Comparison of ENCODE assay signal across 8 mouse cellular contexts in the genomic region with DNA sequence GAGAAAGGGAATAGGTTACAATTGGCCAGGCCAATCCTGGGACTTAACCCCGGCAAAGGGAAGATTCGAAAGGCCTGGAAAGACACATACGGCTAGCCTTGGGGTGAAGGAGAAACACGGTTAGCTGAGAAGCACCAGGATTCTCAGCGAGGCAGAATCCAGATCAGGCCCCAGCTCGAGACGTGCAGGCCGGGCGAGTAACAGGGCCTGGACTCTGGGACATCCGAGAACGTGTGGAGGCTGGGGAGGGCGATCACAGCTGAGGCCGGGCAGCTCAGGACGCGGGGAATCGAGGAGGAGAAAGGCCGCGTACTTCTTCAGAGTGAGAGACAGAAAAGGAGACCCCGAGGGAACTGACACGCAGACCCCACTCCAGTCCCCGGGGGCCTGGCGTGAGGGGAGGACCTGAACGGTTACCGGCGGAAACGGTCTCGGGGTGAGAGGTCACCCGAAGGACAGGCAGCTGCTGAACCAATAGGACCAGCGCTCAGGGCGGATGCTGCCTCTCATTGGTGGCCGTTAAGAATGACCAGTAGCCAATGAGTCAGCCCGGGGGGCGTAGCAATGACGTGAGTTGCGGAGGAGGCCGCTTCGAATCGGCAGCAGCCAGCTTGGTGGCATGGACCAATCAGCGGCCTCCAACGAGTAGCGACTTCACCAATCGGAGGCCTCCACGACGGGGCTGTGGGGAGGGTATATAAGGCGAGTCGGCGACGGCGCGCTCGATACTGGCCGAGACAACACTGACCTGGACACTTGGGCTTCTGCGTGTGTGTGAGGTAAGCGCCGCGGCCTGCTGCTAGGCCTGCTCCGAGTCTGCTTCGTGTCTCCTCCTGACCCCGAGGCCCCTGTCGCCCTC. TPM values are rescaled to one million over a fixed set of nuclear protein-coding genes. Genes with fewer than 3 reads are reported as not detected.
DNase-seq lines count a peak whose midpoint lies in the region; ATAC-seq lines count a peak whose summit lies in the region.

A gene (plus strand): TSS at position 603 of the 859 bp plus-strand sequence.

- H3K27ac ChIP-seq in hindbrain, embryonic 16.5 days (ENCODE audit: low read depth, low read length) = peak within 1 kb of the TSS; percentile 89
- peak within 1 kb of the TSS; percentile 95 for H3K27ac ChIP-seq in macrophage

- H3K4me2 ChIP-seq in hindbrain, embryonic 16.5 days (ENCODE audit: low read length) = peak within 1 kb of the TSS; percentile 75

- peak within 1 kb of the TSS; percentile 96 for H3K9ac ChIP-seq in hindbrain, embryonic 16.5 days (ENCODE audit: low read depth, low read length)

- H3K36me3 ChIP-seq in hindbrain, embryonic 16.5 days (ENCODE audit: control insufficient read depth, insufficient read depth, low read length) = peaks cover 30% of the 10 kb centered on the region
- peaks cover 32% of the 10 kb centered on the region for H3K36me3 ChIP-seq in macrophage (ENCODE audit: inconsistent target)

- peak within 1 kb of the TSS; percentile 61 for H3K4me3 ChIP-seq in hindbrain, embryonic 16.5 days (ENCODE audit: low read length)
- peak within 1 kb of the TSS; percentile 81 for H3K4me3 ChIP-seq in macrophage (ENCODE audit: inconsistent target)

- no peaks in the 10 kb centered on the region for H3K27me3 ChIP-seq in hindbrain, embryonic 16.5 days (replicated peaks; ENCODE audit: control insufficient read depth, insufficient read depth, low read length)

- under 1% methylated on average over 60 of the region's 60 CpGs for WGBS in hindbrain, embryonic 16.5 days
- 1% methylated on average over 60 of the region's 60 CpGs for WGBS in macrophage (ENCODE audit: missing documents)

- H3K9me3 ChIP-seq in hindbrain, embryonic 16.5 days (ENCODE audit: control insufficient read depth, low read length) = no peaks in the 10 kb centered on the region

- peaks cover 39% of the 10 kb centered on the region for H3K4me1 ChIP-seq in hindbrain, embryonic 16.5 days (ENCODE audit: control insufficient read depth, insufficient read depth, low read depth, low read length)

- peak; percentile 99 for ATAC-seq in hindbrain, embryonic 16.5 days

- H3K79me2 ChIP-seq in macrophage (ENCODE audit: inconsistent target) = peaks cover 65% of the 10 kb centered on the region

- DNase-seq in WW6 (ENCODE audit: low read depth, low spot score) = peak; percentile 98
- DNase-seq in cerebellum, postnatal 4 days (ENCODE audit: low spot score in 2 of 2) = peak; percentile 92 to 97
- DNase-seq in gastrocnemius, adult 18-20 months (ENCODE audit: low spot score) = peak; percentile 99
- peak; percentile 99 to 100 for DNase-seq in left cerebral cortex, adult 18-20 months (ENCODE audit: low spot score in 2 of 2)
- DNase-seq in right cerebral cortex, adult 18-20 months = peak; percentile 100
- peak; percentile 95 for DNase-seq in urinary bladder, postnatal 10 days (ENCODE audit: low spot score)

RNA-seq across cellular contexts. Expression of the gene that starts here (rescaled TPM):
- 100 to 1,000 TPM; 138 to 213 TPM for total RNA-seq in gastrocnemius, adult 18-20 months (2021)
- polyA plus RNA-seq in hindbrain, embryonic 16.5 days (2015; fragmentation: Nextera tagmentation; extraction: Ambion mirVana) = 442 and 458 TPM in 2 replicates
- total RNA-seq in left cerebral cortex, adult 18-20 months (2021) = 100 to 1,000 TPM; 342 to 419 TPM
- 100 to 1,000 TPM; 145 to 507 (median 206) TPM for total RNA-seq in macrophage (2018; cell fraction: chromatin; rRNA removed)
- total RNA-seq in macrophage (2018; cell fraction: cytosol; rRNA removed) = 1,000 to 10,000 TPM in 1 of 26 experiments, 100 to 1,000 TPM in 25; 539 to 1,020 (median 712) TPM
- total RNA-seq in macrophage (2018; cell fraction: nucleus; rRNA removed) = 1,000 to 10,000 TPM in 11 of 26 experiments, 100 to 1,000 TPM in 15; 336 to 1,447 (median 962) TPM
- 730 to 822 TPM (median 759 TPM) in 3 replicates for polyA plus RNA-seq in macrophage (2018)

Comparison
In these comparisons a context has a peak if more than half of its experiments do, and no peak if none do; other contexts are left out.
1. Peak in every context shown above with its lines: DNase-seq, ATAC-seq, H3K4me3 ChIP-seq and H3K27ac ChIP-seq.